Mouse (Mus musculus) olfactory bulb, adult 2 months (tissue): Measurements from ENCODE around the gene Nop14.

Experiments used
- CTCF ChIP-seq: fragments of 200-500 bp; IDR thresholded peaks from 2 replicates; pipeline ENCODE4 v1.5.1; 2012; ENCODE audit warnings: low read depth, mild to moderate bottlenecking, low read length, moderate library complexity; ENCODE audit not compliant: insufficient read depth
- POLR2A ChIP-seq: fragments of 200-500 bp; IDR thresholded peaks from 2 replicates; pipeline ENCODE4 v1.6.1; 2012; ENCODE audit warnings: mild to moderate bottlenecking, low read depth, low read length, moderate library complexity; ENCODE audit not compliant: insufficient read depth

- TF ChIP-seq CTCF (no peak), POLR2A (no peak)
Measured at GRCm38 (mm10) chr5:34609966-34610365, 50.0 kb downstream of the Nop14 start.
